Mouse (Mus musculus): Measurements from ENCODE around the gene Hes6. TPM values are rescaled to one million over a fixed set of nuclear protein-coding genes. Genes with fewer than 3 reads are reported as not detected.

The Hes6 gene
- polyA plus RNA-seq, 1 experiment from 2014 or later, result 82.9 TPM

Other genes starting within 250 kb of the Hes6 start
- 4.6 and 5.9 TPM in 2 replicates for gene Ramp1, start 234.2 kb downstream of the Hes6 start, polyA plus RNA-seq (2015; fragmentation: Nextera tagmentation; extraction: Ambion mirVana)
- 66.9 and 68.8 TPM in 2 replicates for gene Ube2f, start 163.7 kb downstream of the Hes6 start, polyA plus RNA-seq (2015; fragmentation: Nextera tagmentation; extraction: Ambion mirVana)
- 18.3 and 19.8 TPM in 2 replicates for gene Scly, start 115.7 kb downstream of the Hes6 start, polyA plus RNA-seq (2015; fragmentation: Nextera tagmentation; extraction: Ambion mirVana)
- gene Espnl, start 92.0 kb downstream of the Hes6 start, polyA plus RNA-seq (2015; fragmentation: Nextera tagmentation; extraction: Ambion mirVana), result 0.04 TPM in 1 of 2 replicates, not detected in the other
- 0.55 and 0.63 TPM in 2 replicates for gene Klhl30, start 63.0 kb downstream of the Hes6 start, polyA plus RNA-seq (2015; fragmentation: Nextera tagmentation; extraction: Ambion mirVana)
- 3.2 and 3.7 TPM in 2 replicates for gene Erfe, start 47.6 kb downstream of the Hes6 start, polyA plus RNA-seq (2015; fragmentation: Nextera tagmentation; extraction: Ambion mirVana)
- 119 and 128 TPM in 2 replicates for gene Ilkap, start 15.2 kb downstream of the Hes6 start, polyA plus RNA-seq (2015; fragmentation: Nextera tagmentation; extraction: Ambion mirVana)
- 5.4 and 6.5 TPM in 2 replicates for gene Per2, start 45.3 kb upstream of the Hes6 start, polyA plus RNA-seq (2015; fragmentation: Nextera tagmentation; extraction: Ambion mirVana)
- 7.8 and 8.4 TPM in 2 replicates for gene Traf3ip1, start 80.6 kb upstream of the Hes6 start, polyA plus RNA-seq (2015; fragmentation: Nextera tagmentation; extraction: Ambion mirVana)
- 4.3 and 6.3 TPM in 2 replicates for gene Asb1, start 126.5 kb upstream of the Hes6 start, polyA plus RNA-seq (2015; fragmentation: Nextera tagmentation; extraction: Ambion mirVana)